ENCODE assay signal across 8 mouse cellular contexts in genomic region chr1:133735995-133736652, GRCm38 (mm10). TPM values are rescaled to one million over a fixed set of nuclear protein-coding genes. Genes with fewer than 3 reads are reported as not detected.
A peak's percentile ranks its signal among the peaks of the same experiment; 100 is the strongest.
DNase-seq lines count a peak whose midpoint lies in the region; ATAC-seq lines count a peak whose summit lies in the region.

No protein-coding gene starts in this region.

- peaks cover 12% of the 10 kb centered on the region for H3K4me1 ChIP-seq in hindbrain, embryonic 14.5 days (replicated peaks; ENCODE audit: control insufficient read depth, insufficient read depth, low read length)

- no peaks in the 10 kb centered on the region for H3K27me3 ChIP-seq in hindbrain, embryonic 14.5 days (ENCODE audit: control insufficient read depth, insufficient read depth, low read length)

- H3K36me3 ChIP-seq in hindbrain, embryonic 14.5 days (replicated peaks; ENCODE audit: control insufficient read depth, insufficient read depth), result peaks cover 11% of the 10 kb centered on the region

- peak overlapping the region; percentile 61 for H3K4me2 ChIP-seq in hindbrain, embryonic 14.5 days (replicated peaks)

- peak overlapping the region; percentile 42 for H3K4me3 ChIP-seq in hindbrain, embryonic 14.5 days (replicated peaks; ENCODE audit: low read length)

- peak; percentile 92 for ATAC-seq in hindbrain, embryonic 14.5 days (ENCODE audit: low FRiP score)

- WGBS in hindbrain, embryonic 14.5 days, result 14% methylated on average over 17 of the region's 17 CpGs

- peak overlapping the region; percentile 85 for H3K9ac ChIP-seq in hindbrain, embryonic 14.5 days

- 0 out of 2 replicates have a peak overlapping the region, but pooled peaks have one; percentile 35 for H3K27ac ChIP-seq in hindbrain, embryonic 14.5 days

- H3K9me3 ChIP-seq in hindbrain, embryonic 14.5 days (ENCODE audit: control insufficient read depth, low read length), result no peaks in the 10 kb centered on the region

- peak; percentile 42 for DNase-seq in gastrocnemius, adult 18-20 months (ENCODE audit: low spot score)
- DNase-seq in gastrocnemius, postnatal 25 days, result no peak
- peak; percentile 73 to 80 for DNase-seq in cerebellum, postnatal 36 days
- DNase-seq in frontal cortex, postnatal 14 days (ENCODE audit: low spot score in 2 of 2), result peak; percentile 50 to 70
- peak; percentile 90 for DNase-seq in hindbrain, embryonic 14.5 days (ENCODE audit: low spot score)
- DNase-seq in layer of hippocampus, postnatal 36 days, result peak; percentile 72 to 79
- peak; percentile 79 for DNase-seq in lung, postnatal 10 days
- peak; percentile 82 to 83 for DNase-seq in right cerebral cortex, adult 2 months (ENCODE audit: low spot score in 2 of 2)

RNA-seq across cellular contexts. Expression of gene Lax1, which starts 46.2 kb away (rescaled TPM):
- not detected for total RNA-seq in gastrocnemius, adult 18-20 months (2021)
- under 1 TPM in 1 of 2 experiments, not detected in 1; 0.35 TPM for total RNA-seq in gastrocnemius, postnatal 25 days (2021)
- polyA plus RNA-seq in hindbrain, embryonic 14.5 days (2014; fragmentation: Nextera tagmentation; extraction: Ambion mirVana), result 0.13 TPM in 1 of 2 replicates, not detected in the other
- not detected for total RNA-seq in layer of hippocampus, postnatal 36 days (2021)
